Mouse (Mus musculus): ENCODE measurements around the gene H2-Ab1. TPM values are rescaled to one million over a fixed set of nuclear protein-coding genes. Genes with fewer than 3 reads are reported as not detected.

The H2-Ab1 gene
- total RNA-seq, 2 experiments from 2014 or later: 1.6 to 1.9 TPM

DNA sequence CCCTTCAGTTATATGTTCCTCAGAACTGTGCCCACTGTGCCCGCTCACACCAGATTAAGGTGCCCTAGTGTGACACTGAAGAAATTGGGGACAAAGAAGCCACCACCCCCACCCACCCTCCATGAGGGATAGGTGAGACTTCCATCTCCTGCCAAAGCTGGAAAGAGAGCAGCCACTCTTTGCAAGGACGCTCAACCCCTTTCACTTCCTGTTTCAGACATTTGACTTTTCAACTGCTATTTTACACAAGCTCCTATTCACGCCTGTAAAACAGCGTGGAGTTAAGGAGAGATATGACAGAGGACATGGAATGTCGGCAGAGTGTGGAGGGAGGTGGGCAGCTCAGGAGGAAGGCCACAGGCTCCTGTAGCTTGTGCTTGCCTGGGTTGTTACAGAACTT lies 29.0 kb downstream of the H2-Ab1 start:
- no peak for DNase-seq

DNA sequence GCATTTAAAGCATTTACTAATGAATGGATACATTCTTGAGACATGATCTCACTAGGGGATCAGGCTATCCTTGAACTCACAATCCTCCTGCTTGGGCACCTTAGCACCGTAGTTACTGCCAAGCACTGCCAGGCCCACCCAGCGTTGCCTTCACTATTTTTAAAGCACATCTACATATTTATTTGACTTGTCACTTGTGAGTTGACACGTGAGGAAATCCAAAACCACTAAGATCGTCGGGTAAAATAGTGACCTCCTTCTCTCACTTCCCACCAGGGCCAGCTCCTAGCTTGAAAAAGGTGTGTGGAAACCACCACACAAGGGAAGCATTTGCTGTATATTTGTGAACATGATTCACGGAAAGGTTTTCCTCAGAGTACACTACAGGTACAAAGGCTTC lies 29.5 kb downstream of the H2-Ab1 start:
- no peak for DNase-seq

GRCm38 (mm10) chr17:34287648-34288047 lies 30.2 kb downstream of the H2-Ab1 start, which contains the start of gene H2-Aa:
H2-Aa (minus strand) TSS chr17:34287823.
- peak; percentile 59 to 70 for DNase-seq

DNA sequence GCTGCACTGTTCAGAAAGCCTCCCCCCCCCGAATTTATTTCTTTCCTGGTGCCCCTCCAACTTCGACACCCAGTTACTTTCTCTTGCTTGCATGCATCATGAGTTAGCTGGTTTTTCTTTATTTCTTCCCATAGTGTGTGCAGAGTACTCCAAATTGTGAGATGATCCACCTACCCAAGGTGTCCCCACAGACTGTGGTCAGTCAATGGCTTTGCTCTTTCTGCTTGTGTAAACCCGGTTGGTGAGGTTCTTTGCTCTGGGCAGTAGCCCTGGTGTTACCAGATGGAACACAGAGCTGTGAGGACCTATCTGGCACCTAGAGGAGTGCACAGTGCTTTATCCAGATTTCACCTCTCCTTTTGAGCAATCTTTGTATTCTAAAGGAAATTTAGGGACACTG lies 30.6 kb downstream of the H2-Ab1 start:
- no peak for DNase-seq

- peak; percentile 67 to 72 for DNase-seq
Observed at GRCm38 (mm10) chr17:34291609-34292008, 34.1 kb downstream of the H2-Ab1 start.

- no peak for DNase-seq
Observed at GRCm38 (mm10) chr17:34292570-34292969, 35.1 kb downstream of the H2-Ab1 start.

DNA sequence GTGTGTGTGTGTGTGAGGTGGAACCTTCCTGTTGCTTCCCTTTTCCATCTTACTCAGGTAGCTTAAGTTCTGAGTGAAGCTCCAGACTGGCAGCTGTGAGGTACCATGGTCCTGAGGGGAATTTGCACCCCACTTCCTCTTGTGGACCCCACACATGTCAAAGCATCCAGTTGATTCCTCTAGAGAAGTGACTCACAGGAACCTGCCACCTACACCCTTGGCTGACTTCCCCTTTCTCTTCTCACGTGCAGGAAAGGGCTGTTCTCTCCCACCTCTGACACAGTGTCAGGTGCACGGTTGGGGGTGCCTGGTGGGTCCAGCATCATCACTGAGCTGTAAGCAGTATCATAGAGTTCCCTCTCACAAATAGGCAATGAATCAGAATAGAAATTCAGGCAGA lies 36.0 kb downstream of the H2-Ab1 start:
- DNase-seq: no peak

DNA sequence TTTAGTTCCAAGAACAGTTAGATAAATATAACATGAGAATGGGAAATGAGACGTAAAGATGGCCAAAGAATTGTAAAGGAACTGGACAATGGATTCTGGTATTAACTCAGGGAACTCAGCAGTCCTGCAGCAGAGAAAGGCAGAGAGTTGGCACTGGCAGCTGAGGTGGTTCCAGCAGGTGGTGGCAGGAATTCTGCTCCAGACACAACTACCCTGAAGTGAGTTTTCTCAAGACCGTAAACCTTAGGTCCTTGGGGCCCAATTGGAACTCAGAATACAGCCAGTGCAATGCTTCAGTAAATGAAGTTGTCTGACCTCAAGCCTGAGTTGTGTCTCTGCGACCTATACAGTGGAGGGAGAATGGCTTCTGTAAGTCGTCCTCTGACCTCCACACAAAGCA lies 36.8 kb downstream of the H2-Ab1 start:
- no peak for DNase-seq

- DNase-seq: no peak
Observed at GRCm38 (mm10) chr17:34295307-34295706, 37.8 kb downstream of the H2-Ab1 start.

DNA sequence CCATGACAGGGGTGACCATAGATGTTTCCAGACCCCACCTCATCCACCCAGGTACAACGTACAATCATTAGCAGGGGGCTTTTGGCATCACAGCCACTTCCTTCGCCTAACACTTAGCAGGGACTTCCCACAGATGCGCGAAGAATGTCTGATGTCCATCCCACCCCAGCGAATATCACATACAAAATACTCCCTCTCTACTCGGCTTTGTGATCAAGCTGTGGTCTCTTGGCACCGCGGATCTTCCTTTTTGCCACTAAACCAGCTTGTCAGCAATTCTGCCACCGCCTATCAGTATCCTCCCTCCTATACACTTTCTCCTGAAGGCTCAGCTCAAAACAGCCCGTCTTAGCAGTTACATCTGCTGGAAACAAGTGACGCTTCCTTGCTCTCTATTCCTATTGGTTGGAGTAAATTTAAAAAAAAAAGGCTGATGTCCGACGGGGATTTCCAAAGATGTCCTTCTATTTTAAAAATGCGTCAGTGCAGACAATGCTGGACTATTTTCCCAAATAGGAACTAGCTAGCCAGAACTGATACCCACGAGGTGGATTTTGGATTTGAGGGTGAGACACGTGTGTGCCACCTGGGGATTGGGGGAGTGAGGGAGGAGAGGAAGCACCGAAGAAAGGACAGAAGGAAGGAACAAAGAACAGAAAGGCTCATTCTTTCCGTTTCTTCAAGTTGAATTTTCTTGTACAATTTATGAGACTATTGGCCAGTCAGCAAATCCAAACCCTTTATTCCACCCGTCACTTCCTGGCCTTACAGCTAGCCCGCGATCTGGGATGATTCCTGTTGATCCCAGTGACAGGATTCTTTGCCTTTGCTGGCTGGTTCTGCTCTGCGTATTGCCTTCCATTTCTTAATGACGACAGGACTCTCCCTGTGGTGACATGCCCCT lies 38.7 kb downstream of the H2-Ab1 start:
- peak in 1 of 2 experiments; percentile 29 for DNase-seq

- no peak for DNase-seq
Observed at GRCm38 (mm10) chr17:34299356-34299755, 41.9 kb downstream of the H2-Ab1 start.

- DNase-seq: no peak
Observed at GRCm38 (mm10) chr17:34300071-34300470, 42.6 kb downstream of the H2-Ab1 start.

DNA sequence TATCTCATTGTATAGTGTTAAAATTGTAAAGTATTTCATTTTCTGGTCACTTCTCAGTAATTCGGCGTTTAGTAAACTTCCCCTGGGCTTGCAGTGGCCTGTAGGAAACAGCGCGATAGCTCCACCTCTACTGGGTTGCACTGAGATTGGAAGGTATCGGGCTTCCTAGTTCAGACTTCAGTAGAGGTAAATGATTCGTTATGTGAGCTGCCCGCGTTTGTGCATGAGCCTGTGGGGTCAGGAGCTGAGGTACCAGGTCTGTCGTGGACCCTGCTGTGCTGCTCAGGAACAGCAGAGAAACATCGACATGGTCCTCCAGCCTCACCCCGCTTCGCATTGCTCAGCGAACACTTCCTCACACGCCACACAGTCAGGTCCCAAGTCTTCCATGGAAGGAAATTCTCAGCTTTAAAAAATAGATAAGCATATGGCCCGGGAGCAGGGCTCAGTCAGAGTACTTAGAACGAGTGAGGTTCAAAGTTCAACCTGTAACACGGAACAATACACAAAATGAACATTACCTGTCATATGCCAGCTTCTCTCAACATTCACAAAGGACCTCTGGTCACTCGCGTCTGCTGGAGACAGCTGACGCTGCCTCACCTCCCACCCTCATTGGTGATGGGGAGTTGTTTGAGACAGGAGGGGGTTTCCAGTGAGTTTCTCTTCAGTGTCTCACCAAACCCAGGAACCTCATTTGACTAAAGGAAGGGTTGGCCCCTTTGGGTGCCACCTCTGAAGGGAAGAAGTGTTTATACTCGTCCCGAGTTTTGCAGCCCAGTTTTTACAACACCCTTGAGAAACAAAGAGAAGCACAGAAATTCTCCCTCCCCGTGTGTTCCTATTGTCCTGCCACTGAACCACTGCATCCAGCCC lies 43.4 kb downstream of the H2-Ab1 start:
- no peak for DNase-seq

- DNase-seq: no peak
Observed at GRCm38 (mm10) chr17:34301670-34302190, 44.2 kb downstream of the H2-Ab1 start.

GRCm38 (mm10) chr17:34303789-34304188 lies 46.3 kb downstream of the H2-Ab1 start:
- no peak for DNase-seq

DNA sequence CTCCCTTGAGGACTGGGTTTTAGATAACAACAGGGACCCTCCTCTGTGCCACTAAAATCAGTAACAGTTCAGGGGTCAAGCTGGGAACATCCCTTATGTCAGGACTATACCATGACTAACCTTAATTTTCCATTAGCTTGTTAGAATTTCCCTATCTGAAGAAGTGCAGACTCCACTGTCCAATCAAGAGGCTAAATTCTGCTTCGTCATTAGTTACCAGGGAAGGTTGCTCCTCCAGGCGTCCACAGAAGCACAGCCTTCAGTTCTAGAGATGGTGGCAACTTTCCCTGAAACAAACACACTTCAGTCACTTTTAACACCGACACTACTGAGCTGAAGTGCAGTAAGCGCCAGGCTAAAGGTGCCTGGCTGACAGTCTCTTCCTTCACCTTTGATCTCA lies 47.3 kb downstream of the H2-Ab1 start:
- DNase-seq: peak; percentile 31 to 39

DNA sequence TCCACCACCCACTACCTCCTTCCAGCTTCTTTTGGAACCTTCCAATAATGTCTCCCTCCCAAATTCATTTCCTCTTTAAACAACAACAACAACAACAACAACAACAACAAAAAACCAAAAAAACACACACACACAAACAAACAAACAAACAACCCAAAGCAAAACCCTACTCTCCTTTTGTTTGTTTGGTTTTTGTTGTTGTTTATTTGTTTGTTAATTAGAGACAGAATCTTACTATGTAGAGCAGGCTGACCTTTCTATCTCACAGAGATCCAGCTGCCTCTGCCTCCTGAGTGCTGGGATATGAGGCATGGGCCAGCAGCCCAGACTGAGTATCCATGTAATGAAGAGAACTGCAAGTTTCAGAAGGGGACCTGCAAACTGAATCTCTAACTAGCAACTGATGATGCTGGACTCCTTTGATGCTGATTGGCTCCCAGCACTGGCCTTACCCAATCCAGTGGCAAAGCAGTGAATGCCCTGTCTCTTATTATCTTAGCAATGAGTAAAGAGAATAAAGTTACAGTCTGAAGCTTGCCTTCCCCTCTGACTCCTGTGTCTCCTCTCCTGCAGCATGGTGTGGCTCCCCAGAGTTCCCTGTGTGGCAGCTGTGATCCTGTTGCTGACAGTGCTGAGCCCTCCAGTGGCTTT lies 48.0 kb downstream of the H2-Ab1 start, which contains the start of gene H2-Eb1:
Gene H2-Eb1 (plus strand): TSS at position 488 of the 651 bp plus-strand sequence.
- DNase-seq: peak; percentile 76 to 80

DNA sequence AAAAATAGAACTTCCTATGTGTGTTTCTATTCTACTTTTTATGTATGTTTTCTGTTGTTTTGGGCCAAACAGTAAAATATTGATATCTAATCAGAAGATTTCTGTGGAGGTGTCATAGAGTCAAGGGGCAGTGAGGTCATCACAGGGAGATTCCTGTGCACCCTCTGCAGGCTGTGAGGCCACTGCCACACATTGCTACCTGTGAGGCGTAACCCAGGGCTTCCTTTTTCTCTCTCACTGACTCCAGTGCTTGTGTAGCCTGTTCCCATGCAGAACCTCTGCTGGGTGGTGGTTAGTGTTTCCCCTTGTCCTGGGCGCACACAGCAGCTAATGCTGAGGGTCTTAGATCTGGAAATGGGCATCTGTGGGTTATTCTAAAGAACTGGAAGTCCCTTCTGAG lies 48.9 kb downstream of the H2-Ab1 start:
- DNase-seq: no peak

GRCm38 (mm10) chr17:34307216-34307615 lies 49.7 kb downstream of the H2-Ab1 start:
- DNase-seq: no peak

- DNase-seq: no peak
Observed at GRCm38 (mm10) chr17:34308161-34308560, 50.7 kb downstream of the H2-Ab1 start.

GRCm38 (mm10) chr17:34309225-34309624 lies 51.7 kb downstream of the H2-Ab1 start:
- DNase-seq: no peak

GRCm38 (mm10) chr17:34309683-34310385 lies 52.3 kb downstream of the H2-Ab1 start:
- peak; percentile 59 to 75 for DNase-seq
